Mouse (Mus musculus) ES-Bruce4 (cell line): ENCODE results near the gene Snx32.

Experiments used
- CTCF ChIP-seq: IDR thresholded peaks from one replicate; pipeline ENCODE4 v1.8.1; 2011; ENCODE audit warnings: low read depth, low read length
- EP300 ChIP-seq: IDR thresholded peaks from 2 replicates; pipeline ENCODE4 v1.6.1; 2011; ENCODE audit warnings: low read depth, low read length; ENCODE audit not compliant: insufficient read depth
- POLR2A ChIP-seq: IDR thresholded peaks from one replicate; pipeline ENCODE4 v1.8.1; 2011; ENCODE audit warnings: low read length; ENCODE audit not compliant: insufficient read depth

DNA sequence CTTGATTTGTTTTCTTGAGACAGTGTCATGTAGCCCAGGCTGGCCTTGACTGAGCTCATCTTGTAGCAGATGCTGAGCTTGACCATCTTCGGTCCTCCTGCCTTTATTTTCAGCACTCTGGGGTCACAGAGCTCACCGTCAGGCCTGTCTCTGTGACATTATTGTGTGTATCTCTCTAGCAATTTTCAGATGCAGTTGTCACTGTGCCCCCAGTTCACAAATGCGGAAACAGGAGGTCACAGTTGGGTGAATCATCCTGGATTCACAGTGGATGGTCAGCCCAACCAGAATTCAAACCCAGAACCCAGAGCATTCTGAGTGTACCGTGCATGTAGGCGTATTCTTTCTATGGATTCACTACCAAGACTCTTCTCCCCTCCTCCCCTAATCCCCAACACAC lies 64.6 kb downstream of the Snx32 start:
- TF ChIP-seq POLR2A (no peak), CTCF (no peak), EP300 (no peak)
